Mouse (Mus musculus): ENCODE data around the gene Pip4k2b. TPM values are rescaled to one million over a fixed set of nuclear protein-coding genes. Genes with fewer than 3 reads are reported as not detected.

Pip4k2b gene
- polyA plus RNA-seq, 1 experiment from 2014 or later: 3.2 TPM

DNA sequence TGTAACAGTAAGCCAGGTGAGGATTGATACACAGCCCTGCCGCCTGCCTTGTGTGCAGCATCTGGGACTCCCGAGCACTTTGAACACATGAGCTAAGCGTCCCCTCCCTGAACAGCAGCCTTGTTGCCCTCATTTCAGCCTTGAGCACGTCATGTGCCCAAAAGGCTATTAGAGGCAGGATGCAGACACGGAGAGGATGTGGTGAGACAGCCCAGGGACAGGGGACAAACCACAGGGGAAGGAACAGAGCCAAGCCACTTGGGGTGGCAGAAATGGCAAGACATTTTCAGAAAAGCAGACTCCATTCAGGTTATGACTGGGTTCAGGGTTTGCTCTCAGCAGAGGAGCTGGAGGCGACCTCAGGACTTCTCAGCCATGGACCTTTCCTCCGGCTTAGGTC lies 16.2 kb downstream of the Pip4k2b start:
- Histone ChIP-seq H3K27ac (no peak overlapping the region), H3K27me3 (replicated peaks) (no peaks in the 10 kb centered on the region), H3K36me3 (peaks cover 84% of the 10 kb centered on the region), H3K9me3 (no peaks in the 10 kb centered on the region), H3K4me1 (no peaks in the 10 kb centered on the region), H3K4me2 (replicated peaks) (no peak overlapping the region), H3K9ac (no peak overlapping the region), H3K4me3 (no peak overlapping the region)
- 79% methylated on average over 7 of the region's 7 CpGs for WGBS
- ATAC-seq (ENCODE audit: low FRiP score, low read depth): no peak

- H3K4me2 ChIP-seq (replicated peaks): no peak overlapping the region
- H3K27ac ChIP-seq: no peak overlapping the region
- 88% methylated on average over 7 of the region's 7 CpGs for WGBS
- H3K36me3 ChIP-seq: peaks cover 95% of the 10 kb centered on the region
- H3K9me3 ChIP-seq: peaks cover 6% of the 10 kb centered on the region; the same call in 1 of the 2 replicates
- ATAC-seq (ENCODE audit: low FRiP score, low read depth): no peak
- H3K4me3 ChIP-seq: no peak overlapping the region
- no peaks in the 10 kb centered on the region for H3K27me3 ChIP-seq (replicated peaks)
- no peaks in the 10 kb centered on the region for H3K4me1 ChIP-seq
- no peak overlapping the region for H3K9ac ChIP-seq
Observed at GRCm38 (mm10) chr11:97723709-97724108, 20.8 kb downstream of the Pip4k2b start.

DNA sequence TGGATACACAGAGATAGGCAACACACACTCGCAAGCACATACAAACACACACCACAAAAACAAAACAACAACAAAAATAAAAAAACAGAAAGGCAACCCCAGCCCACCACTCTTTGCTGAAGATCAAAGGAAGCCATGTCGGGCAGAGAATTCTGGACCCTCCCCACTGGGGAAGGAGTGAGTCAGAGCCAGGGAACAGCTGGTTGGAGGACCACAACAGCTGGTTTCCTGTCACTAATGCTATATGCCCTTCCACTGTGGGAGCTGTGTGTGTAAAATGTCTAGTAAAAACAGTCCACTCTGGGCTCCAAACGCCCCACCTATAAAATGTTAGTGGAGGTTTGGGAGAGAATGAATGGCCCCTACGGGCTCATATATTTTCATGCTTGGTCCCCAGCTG lies 23.2 kb downstream of the Pip4k2b start:
- H3K4me1 ChIP-seq: no peaks in the 10 kb centered on the region
- peaks cover 93% of the 10 kb centered on the region for H3K36me3 ChIP-seq
- no peak overlapping the region for H3K4me3 ChIP-seq
- no peak for ATAC-seq (ENCODE audit: low FRiP score, low read depth)
- no peaks in the 10 kb centered on the region for H3K27me3 ChIP-seq (replicated peaks)
- WGBS: 94% methylated on average over 4 of the region's 4 CpGs
- peaks cover 6% of the 10 kb centered on the region; the same call in 1 of the 2 replicates for H3K9me3 ChIP-seq
- no peak overlapping the region for H3K27ac ChIP-seq
- no peak overlapping the region for H3K4me2 ChIP-seq (replicated peaks)
- no peak overlapping the region for H3K9ac ChIP-seq

DNA sequence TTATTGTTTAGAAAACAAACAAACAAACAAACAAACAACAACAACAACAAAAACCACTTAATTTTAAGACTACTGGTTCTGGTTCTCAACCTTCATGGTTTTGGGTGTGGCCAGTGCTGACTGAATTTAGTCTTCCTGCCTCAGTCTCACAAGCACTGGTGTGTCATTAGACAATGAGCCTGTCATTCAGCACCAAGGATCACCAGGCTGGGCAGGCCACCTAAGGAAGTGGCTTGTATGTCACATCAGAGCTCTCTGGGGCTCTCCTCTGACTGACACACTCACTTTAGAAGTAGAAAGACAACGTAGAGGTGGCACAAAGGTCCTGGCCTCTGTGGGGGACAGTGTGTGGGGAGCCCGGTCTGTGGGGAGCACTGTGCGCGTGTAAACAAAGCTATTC lies 25.5 kb downstream of the Pip4k2b start:
- WGBS: 92% methylated on average over 4 of the region's 4 CpGs
- H3K36me3 ChIP-seq: peaks cover 86% of the 10 kb centered on the region
- ATAC-seq (ENCODE audit: low FRiP score, low read depth): no peak

GRCm38 (mm10) chr11:97718281-97718860 lies 26.1 kb downstream of the Pip4k2b start:
- no peaks in the 10 kb centered on the region for H3K27me3 ChIP-seq (replicated peaks)
- ATAC-seq (ENCODE audit: low FRiP score, low read depth): no peak

More for the DNA sequence above, 25.5 kb downstream of the Pip4k2b start:
- H3K9me3 ChIP-seq: peaks cover 6% of the 10 kb centered on the region; the same call in 1 of the 2 replicates
- H3K9ac ChIP-seq: no peak overlapping the region
- H3K27ac ChIP-seq: no peak overlapping the region
- no peak overlapping the region for H3K4me2 ChIP-seq (replicated peaks)
- H3K4me1 ChIP-seq: no peaks in the 10 kb centered on the region
- H3K27me3 ChIP-seq (replicated peaks): no peaks in the 10 kb centered on the region
- no peak overlapping the region for H3K4me3 ChIP-seq

GRCm38 (mm10) chr11:97717369-97718280 lies 26.9 kb downstream of the Pip4k2b start:
- Histone ChIP-seq H3K27ac (no peak overlapping the region), H3K36me3 (peaks cover 90% of the 10 kb centered on the region), H3K9me3 (peaks cover 6% of the 10 kb centered on the region; the same call in 1 of the 2 replicates), H3K27me3 (replicated peaks) (no peaks in the 10 kb centered on the region), H3K4me3 (no peak overlapping the region), H3K4me2 (replicated peaks) (no peak overlapping the region), H3K4me1 (no peaks in the 10 kb centered on the region), H3K9ac (no peak overlapping the region)
- ATAC-seq (ENCODE audit: low FRiP score, low read depth): no peak
- WGBS: 89% methylated on average over 26 of the region's 26 CpGs

More at GRCm38 (mm10) chr11:97718281-97718860, 26.1 kb downstream of the Pip4k2b start:
- H3K4me3 ChIP-seq: no peak overlapping the region
- H3K27ac ChIP-seq: no peak overlapping the region
- no peak overlapping the region for H3K4me2 ChIP-seq (replicated peaks)
- no peaks in the 10 kb centered on the region for H3K4me1 ChIP-seq
- H3K9ac ChIP-seq: no peak overlapping the region
- peaks cover 6% of the 10 kb centered on the region; the same call in 1 of the 2 replicates for H3K9me3 ChIP-seq
- peaks cover 86% of the 10 kb centered on the region for H3K36me3 ChIP-seq
- 85% methylated on average over 15 of the region's 15 CpGs for WGBS

DNA sequence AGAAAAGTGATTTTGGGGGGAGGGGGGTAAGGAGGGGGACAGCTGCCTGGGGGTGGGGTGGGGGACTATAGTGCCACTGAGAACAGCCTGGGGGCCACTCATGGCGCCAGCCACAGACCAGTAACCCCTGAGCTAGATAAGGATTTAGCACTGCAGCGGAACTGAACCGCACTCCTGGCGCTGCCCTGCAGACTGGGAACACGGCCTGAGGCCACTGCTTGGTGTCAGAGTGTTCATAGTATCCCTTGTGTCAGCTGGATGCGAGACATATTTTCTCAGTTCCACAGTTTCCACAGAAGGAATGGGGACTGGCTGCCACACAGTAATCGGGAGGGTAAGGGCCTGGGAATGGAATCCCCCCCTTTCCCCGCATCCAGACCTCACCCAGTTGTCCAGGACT lies 28.5 kb downstream of the Pip4k2b start:
- H3K27ac ChIP-seq: no peak overlapping the region
- H3K4me2 ChIP-seq (replicated peaks): no peak overlapping the region
- H3K9ac ChIP-seq: no peak overlapping the region
- H3K9me3 ChIP-seq: no peaks in the 10 kb centered on the region
- no peaks in the 10 kb centered on the region for H3K27me3 ChIP-seq (replicated peaks)
- H3K36me3 ChIP-seq: peaks cover 89% of the 10 kb centered on the region
- WGBS: 90% methylated on average over 8 of the region's 8 CpGs
- ATAC-seq (ENCODE audit: low FRiP score, low read depth): no peak
- no peaks in the 10 kb centered on the region for H3K4me1 ChIP-seq
- no peak overlapping the region for H3K4me3 ChIP-seq

- 93% methylated on average over 14 of the region's 14 CpGs for WGBS
- no peaks in the 10 kb centered on the region for H3K9me3 ChIP-seq
- no peak overlapping the region for H3K27ac ChIP-seq
- ATAC-seq (ENCODE audit: low FRiP score, low read depth): no peak
- H3K4me3 ChIP-seq: no peak overlapping the region
- no peak overlapping the region for H3K4me2 ChIP-seq (replicated peaks)
- H3K36me3 ChIP-seq: peaks cover 82% of the 10 kb centered on the region
- no peak overlapping the region for H3K9ac ChIP-seq
- H3K4me1 ChIP-seq: no peaks in the 10 kb centered on the region
- no peaks in the 10 kb centered on the region for H3K27me3 ChIP-seq (replicated peaks)
Observed at GRCm38 (mm10) chr11:97714784-97715760, 29.4 kb downstream of the Pip4k2b start.

DNA sequence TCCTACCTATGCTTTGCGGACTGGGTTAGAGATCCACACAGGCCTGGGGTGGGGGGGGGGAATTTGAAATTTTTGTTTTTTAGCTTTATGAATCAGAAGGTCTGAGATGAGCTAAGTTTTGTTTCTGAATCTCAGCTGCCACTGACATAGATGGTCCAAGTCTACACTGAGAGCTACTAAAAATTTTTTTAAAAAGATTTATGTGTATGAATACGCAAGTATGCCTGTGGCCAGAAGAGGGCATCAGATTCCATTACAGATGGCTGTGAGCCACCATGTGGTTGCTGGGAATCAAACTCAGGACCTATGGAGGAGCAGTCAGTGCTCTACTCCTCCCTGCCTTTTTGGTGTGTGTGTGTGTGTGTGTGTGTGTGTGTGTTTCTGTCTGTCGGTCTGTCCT lies 30.1 kb downstream of the Pip4k2b start:
- Histone ChIP-seq H3K4me2 (replicated peaks) (no peak overlapping the region), H3K27me3 (replicated peaks) (no peaks in the 10 kb centered on the region), H3K27ac (no peak overlapping the region), H3K9me3 (no peaks in the 10 kb centered on the region), H3K36me3 (peaks cover 75% of the 10 kb centered on the region), H3K4me1 (no peaks in the 10 kb centered on the region), H3K4me3 (no peak overlapping the region), H3K9ac (no peak overlapping the region)
- ATAC-seq (ENCODE audit: low FRiP score, low read depth): no peak
- 94% methylated on average over 3 of the region's 3 CpGs for WGBS

- no peak overlapping the region for H3K27ac ChIP-seq
- no peak overlapping the region for H3K4me3 ChIP-seq
- H3K36me3 ChIP-seq: peaks cover 75% of the 10 kb centered on the region
- no peak overlapping the region for H3K4me2 ChIP-seq (replicated peaks)
- 91% methylated on average over 8 of the region's 8 CpGs for WGBS
- H3K4me1 ChIP-seq: no peaks in the 10 kb centered on the region
- no peak for ATAC-seq (ENCODE audit: low FRiP score, low read depth)
- no peaks in the 10 kb centered on the region for H3K9me3 ChIP-seq
- no peaks in the 10 kb centered on the region for H3K27me3 ChIP-seq (replicated peaks)
- no peak overlapping the region for H3K9ac ChIP-seq
Observed at GRCm38 (mm10) chr11:97713896-97714295, 30.6 kb downstream of the Pip4k2b start.

DNA sequence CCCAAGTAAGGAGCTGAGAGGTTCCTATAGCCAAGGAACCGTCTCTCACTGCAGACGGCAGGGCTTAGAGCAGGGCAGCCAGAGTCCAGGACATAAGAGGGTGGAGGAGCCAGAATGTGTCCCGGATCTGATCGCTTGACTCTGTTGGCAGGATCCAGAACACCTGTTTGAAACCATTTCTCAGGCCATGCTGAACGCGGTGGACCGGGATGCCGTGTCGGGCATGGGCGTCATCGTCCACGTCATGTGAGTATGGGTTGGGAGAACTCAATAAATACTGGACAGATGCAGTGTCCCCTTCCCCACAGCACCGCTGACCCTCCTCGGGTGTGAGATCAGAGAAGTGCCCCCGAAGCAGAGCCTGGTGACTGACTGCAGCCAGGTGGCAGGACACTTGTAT lies 32.2 kb downstream of the Pip4k2b start:
- H3K4me3 ChIP-seq: no peak overlapping the region
- no peak overlapping the region for H3K9ac ChIP-seq
- WGBS: 94% methylated on average over 15 of the region's 15 CpGs
- H3K4me2 ChIP-seq (replicated peaks): no peak overlapping the region
- H3K36me3 ChIP-seq: peaks cover 72% of the 10 kb centered on the region
- no peaks in the 10 kb centered on the region for H3K9me3 ChIP-seq
- no peaks in the 10 kb centered on the region for H3K4me1 ChIP-seq
- no peaks in the 10 kb centered on the region for H3K27me3 ChIP-seq (replicated peaks)
- H3K27ac ChIP-seq: no peak overlapping the region
- ATAC-seq (ENCODE audit: low FRiP score, low read depth): no peak

Data from neural tube, embryonic 12.5 days (tissue).